Mouse (Mus musculus) ES-Bruce4 (cell line): ENCODE measurements around the gene Capn12. TPM values are rescaled to one million over a fixed set of nuclear protein-coding genes. Genes with fewer than 3 reads are reported as not detected.

Source experiments
- H3K27ac ChIP-seq: 2 replicates; pipeline ENCODE4 v1.5.1; 2012; ENCODE audit warnings: low read length, inconsistent platforms; ENCODE audit not compliant: insufficient read depth
- H3K27me3 ChIP-seq: 2 replicates; pipeline ENCODE4 v1.6.1; 2012; ENCODE audit warnings: mild to moderate bottlenecking, low read length, inconsistent platforms; ENCODE audit not compliant: control insufficient read depth, poor library complexity, insufficient read depth, severe bottlenecking
- H3K36me3 ChIP-seq: 2 replicates; pipeline ENCODE4 v1.6.1; 2012; ENCODE audit warnings: inconsistent platforms, mild to moderate bottlenecking, low read length, moderate library complexity; ENCODE audit not compliant: control insufficient read depth, poor library complexity, insufficient read depth, severe bottlenecking
- H3K4me1 ChIP-seq: one replicate; pipeline ENCODE4 v1.8.1; 2011; ENCODE audit warnings: low read length; ENCODE audit not compliant: control insufficient read depth, insufficient read depth
- H3K4me3 ChIP-seq: 2 replicates; pipeline ENCODE4 v1.5.1; 2011; ENCODE audit warnings: low read depth, mild to moderate bottlenecking, low read length
- H3K9ac ChIP-seq: 2 replicates; pipeline ENCODE4 v1.6.1; 2012; ENCODE audit warnings: low read depth, mild to moderate bottlenecking, inconsistent platforms; ENCODE audit not compliant: poor library complexity, severe bottlenecking
- H3K9me3 ChIP-seq: replicated peaks from 2 replicates; pipeline ENCODE4 v1.6.1; 2012; ENCODE audit warnings: mild to moderate bottlenecking, low read length, inconsistent platforms; ENCODE audit not compliant: control insufficient read depth, poor library complexity, insufficient read depth, severe bottlenecking
- CTCF ChIP-seq: IDR thresholded peaks from one replicate; pipeline ENCODE4 v1.8.1; 2011; ENCODE audit warnings: low read depth, low read length
- EP300 ChIP-seq: IDR thresholded peaks from 2 replicates; pipeline ENCODE4 v1.6.1; 2011; ENCODE audit warnings: low read depth, low read length; ENCODE audit not compliant: insufficient read depth
- POLR2A ChIP-seq: IDR thresholded peaks from one replicate; pipeline ENCODE4 v1.8.1; 2011; ENCODE audit warnings: low read length; ENCODE audit not compliant: insufficient read depth
- polyA plus RNA-seq: library from polyadenylated mRNA; stranded (reverse); fragments of >200 nt; gene quantifications from 2 replicates; pipeline ENCODE4 v1.2.4, GENCODE M21; 2011; ENCODE audit warnings: low read depth; ENCODE audit not compliant: missing spikeins, insufficient read depth, insufficient read length

The Capn12 gene
- polyA plus RNA-seq, 1 experiment: 0.33 TPM

- Histone ChIP-seq H3K4me3 (no peak overlapping the region), H3K4me1 (no peaks in the 10 kb centered on the region), H3K27me3 (no peaks in the 10 kb centered on the region), H3K27ac (no peak overlapping the region), H3K9ac (no peak overlapping the region), H3K36me3 (peaks cover 90% of the 10 kb centered on the region), H3K9me3 (no peaks in the 10 kb centered on the region)
- TF ChIP-seq CTCF (no peak), POLR2A (no peak), EP300 (no peak)
These were observed 30.4 kb downstream of the Capn12 start for GRCm38 (mm10) chr7:28911632-28912031.

GRCm38 (mm10) chr7:28913171-28913570 is 31.9 kb downstream of the Capn12 start:
- Histone ChIP-seq H3K9ac (no peak overlapping the region), H3K27me3 (no peaks in the 10 kb centered on the region), H3K4me3 (no peak overlapping the region), H3K27ac (no peak overlapping the region), H3K9me3 (no peaks in the 10 kb centered on the region), H3K4me1 (no peaks in the 10 kb centered on the region), H3K36me3 (peaks cover 89% of the 10 kb centered on the region)
- TF ChIP-seq CTCF (no peak), EP300 (no peak), POLR2A (no peak)

DNA sequence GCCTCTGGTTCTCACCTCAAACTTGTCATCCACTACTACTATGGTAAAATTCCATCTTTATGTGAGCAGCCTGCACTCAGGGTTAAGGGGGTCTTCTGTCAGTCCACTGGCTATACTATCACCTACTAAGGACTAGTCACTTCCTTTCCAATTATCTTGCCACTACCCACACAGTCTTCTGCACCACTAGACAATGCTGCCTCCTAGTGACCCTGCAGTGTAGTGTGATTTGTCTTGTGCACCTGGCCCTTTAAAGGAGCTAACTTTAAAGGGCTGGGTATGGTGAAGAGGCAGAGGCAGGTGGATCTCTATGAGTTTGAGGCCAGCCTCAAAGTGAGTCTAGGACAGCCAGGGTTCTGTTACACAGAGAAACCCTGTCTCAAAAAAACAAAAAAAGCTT is 35.3 kb downstream of the Capn12 start:
- Histone ChIP-seq H3K36me3 (peaks cover 77% of the 10 kb centered on the region), H3K4me3 (no peak overlapping the region)
- TF ChIP-seq POLR2A (no peak), CTCF (peak; percentile 4), EP300 (no peak)

DNA sequence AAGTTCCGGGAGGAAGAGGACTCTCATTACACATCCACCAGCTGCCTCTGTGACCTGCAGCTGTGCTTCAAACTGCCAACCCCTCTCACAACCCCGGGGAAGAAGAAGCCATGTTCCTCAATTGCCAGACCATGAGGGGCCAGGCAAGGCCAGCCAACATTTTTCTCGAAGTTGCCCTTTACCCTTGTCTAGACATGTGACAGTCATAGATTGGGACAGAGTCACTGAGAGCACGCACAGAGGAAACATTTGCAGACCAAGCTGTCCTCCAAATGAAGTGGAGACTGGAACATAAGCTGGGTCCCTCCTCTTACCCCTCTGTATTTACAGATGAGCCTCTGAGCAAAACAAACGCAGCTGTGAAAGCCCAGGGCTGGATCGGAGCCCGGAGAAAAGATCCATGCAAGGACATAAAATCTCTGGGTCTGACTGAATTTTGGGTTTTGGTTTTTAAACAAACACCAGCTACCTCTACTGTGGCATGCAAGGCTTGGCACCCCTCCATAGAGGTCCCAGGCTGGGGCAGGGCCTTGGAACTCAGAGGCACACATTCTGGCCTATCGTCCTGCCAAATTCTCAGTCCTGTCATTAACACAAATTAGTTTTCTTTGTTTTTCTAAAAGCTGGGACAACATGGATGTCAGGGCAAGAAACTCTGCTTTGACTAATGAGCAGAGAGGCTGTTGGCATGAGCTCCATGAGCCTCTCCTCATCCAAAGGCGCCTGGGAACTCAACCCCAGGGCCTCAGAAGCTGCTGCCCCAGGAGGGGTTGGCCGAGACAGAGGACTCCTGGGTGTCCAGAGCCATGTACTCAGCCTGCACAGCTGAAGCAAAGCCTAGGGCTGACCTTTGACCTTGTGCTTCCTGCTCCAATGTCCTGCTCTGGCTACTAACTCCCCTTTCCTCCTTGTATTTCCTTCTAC is 36.5 kb downstream of the Capn12 start:
- no peak overlapping the region for H3K4me3 ChIP-seq
- H3K4me1 ChIP-seq: peaks cover 4% of the 10 kb centered on the region
- H3K27ac ChIP-seq: no peak overlapping the region
- H3K36me3 ChIP-seq: peaks cover 65% of the 10 kb centered on the region
- H3K27me3 ChIP-seq: no peaks in the 10 kb centered on the region
- H3K9me3 ChIP-seq: no peaks in the 10 kb centered on the region
- no peak overlapping the region for H3K9ac ChIP-seq
- TF ChIP-seq CTCF (no peak), POLR2A (no peak), EP300 (no peak)

More for the DNA sequence above, 35.3 kb downstream of the Capn12 start:
- H3K9ac ChIP-seq: no peak overlapping the region
- H3K9me3 ChIP-seq: no peaks in the 10 kb centered on the region
- peaks cover 4% of the 10 kb centered on the region for H3K4me1 ChIP-seq
- H3K27ac ChIP-seq: no peak overlapping the region
- no peaks in the 10 kb centered on the region for H3K27me3 ChIP-seq

DNA sequence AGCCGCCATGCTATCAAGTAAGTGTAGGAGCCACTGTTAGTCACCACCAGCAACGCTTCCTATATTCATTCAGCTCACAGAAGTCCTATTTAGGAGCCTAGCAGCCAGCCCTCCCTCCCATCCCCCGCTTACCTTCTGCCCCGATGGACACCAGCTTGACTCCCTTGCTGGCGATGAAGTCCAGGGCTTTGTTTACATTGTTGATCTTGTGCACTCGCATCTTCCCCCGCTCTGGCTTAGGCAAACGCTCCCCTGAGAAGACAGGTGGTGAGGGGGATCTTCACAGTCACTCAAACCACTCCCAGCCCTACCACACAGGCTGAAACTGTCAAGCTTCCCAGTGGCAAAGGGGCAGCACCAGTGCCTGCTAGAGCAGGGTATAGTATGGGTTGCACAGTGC is 37.3 kb downstream of the Capn12 start:
- no peak overlapping the region for H3K9ac ChIP-seq
- H3K4me1 ChIP-seq: peaks cover 4% of the 10 kb centered on the region
- H3K27me3 ChIP-seq: no peaks in the 10 kb centered on the region
- H3K36me3 ChIP-seq: peaks cover 58% of the 10 kb centered on the region
- H3K9me3 ChIP-seq: no peaks in the 10 kb centered on the region
- TF ChIP-seq EP300 (no peak), POLR2A (no peak), CTCF (no peak)
- H3K27ac ChIP-seq: 0 out of 2 replicates have a peak overlapping the region, but pooled peaks have one; percentile 23
- H3K4me3 ChIP-seq: no peak overlapping the region

DNA sequence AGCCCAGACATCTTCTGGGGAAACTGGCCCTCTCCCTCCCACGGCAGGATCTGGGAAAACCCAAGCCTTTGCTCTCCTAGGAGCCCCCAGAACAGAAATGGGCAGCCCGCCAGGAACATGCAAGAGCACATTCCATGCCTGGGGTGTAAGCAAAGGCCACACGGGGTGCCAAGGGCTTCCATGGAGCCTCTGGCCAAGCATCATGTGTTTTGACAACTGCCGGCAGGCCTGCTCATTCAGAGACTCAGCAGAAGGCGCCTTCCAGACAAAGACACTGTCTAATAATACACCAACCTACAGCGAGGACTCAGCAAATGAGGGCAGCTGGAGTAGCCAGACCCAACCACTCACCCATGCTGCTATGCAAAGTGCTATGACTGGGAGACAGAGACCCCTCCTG is 38.6 kb downstream of the Capn12 start:
- TF ChIP-seq POLR2A (no peak), CTCF (no peak), EP300 (no peak)
- Histone ChIP-seq H3K36me3 (peaks cover 45% of the 10 kb centered on the region), H3K4me1 (peaks cover 7% of the 10 kb centered on the region), H3K27ac (peak overlapping the region; percentile 23), H3K27me3 (no peaks in the 10 kb centered on the region), H3K9me3 (no peaks in the 10 kb centered on the region), H3K4me3 (no peak overlapping the region), H3K9ac (0 out of 2 replicates have a peak overlapping the region, but pooled peaks have one; percentile 9)
